Mouse (Mus musculus): Measurements from ENCODE around the gene Tcirg1. TPM values are rescaled to one million over a fixed set of nuclear protein-coding genes. Genes with fewer than 3 reads are reported as not detected.

Gene Tcirg1
- polyA plus RNA-seq (2012; rRNA removed) = 87.5 and 103 TPM in 2 replicates

GRCm38 (mm10) chr19:3906795-3907786 lies at the start of gene Tcirg1:
Gene Tcirg1 (minus strand): TSS chr19:3907133.

GRCm38 (mm10) chr19:3935032-3935895 lies 28.3 kb upstream of the Tcirg1 start, which contains the start of gene Unc93b1:
Gene Unc93b1 (plus strand): TSS chr19:3935186.

GRCm38 (mm10) chr19:3929211-3929941 lies 22.4 kb upstream of the Tcirg1 start, which contains the start of gene Aldh3b1:
Gene Aldh3b1 (minus strand): TSS chr19:3929808.

GRCm38 (mm10) chr19:3912337-3913204 lies 5.6 kb upstream of the Tcirg1 start, which contains the start of gene Ndufs8:
Gene Ndufs8 (minus strand): TSS chr19:3912774.

GRCm38 (mm10) chr19:3851502-3851962 lies 55.4 kb downstream of the Tcirg1 start, which contains the start of gene Chka:
Gene Chka (plus strand): TSS chr19:3851773.

Other genes with a start within 250 kb of the Tcirg1 start
- 8.4 and 11.5 TPM in 2 replicates for gene Lrp5, start 220.6 kb downstream of the Tcirg1 start, polyA plus RNA-seq (2012; rRNA removed)
- 27.1 and 30.3 TPM in 2 replicates for gene 1810055G02Rik, start 198.8 kb downstream of the Tcirg1 start, polyA plus RNA-seq (2012; rRNA removed)
- gene Kmt5b, start 139.7 kb downstream of the Tcirg1 start, polyA plus RNA-seq (2012; rRNA removed) = 7.2 and 7.8 TPM in 2 replicates
- 36.1 and 46.3 TPM in 2 replicates for gene Chka, start 55.4 kb downstream of the Tcirg1 start, polyA plus RNA-seq (2012; rRNA removed)
- 113 and 118 TPM in 2 replicates for gene Ndufs8, start 5.6 kb upstream of the Tcirg1 start, polyA plus RNA-seq (2012; rRNA removed)
- gene Aldh3b1, start 22.7 kb upstream of the Tcirg1 start, polyA plus RNA-seq (2012; rRNA removed) = 9.4 and 9.6 TPM in 2 replicates
- gene Unc93b1, start 28.1 kb upstream of the Tcirg1 start, polyA plus RNA-seq (2012; rRNA removed) = 56.6 and 56.7 TPM in 2 replicates
- 0.14 and 0.28 TPM in 2 replicates for gene Aldh3b3, start 51.5 kb upstream of the Tcirg1 start, polyA plus RNA-seq (2012; rRNA removed)
- 0.11 and 0.17 TPM in 2 replicates for gene Aldh3b2, start 65.2 kb upstream of the Tcirg1 start, polyA plus RNA-seq (2012; rRNA removed)
- 11.6 and 14.0 TPM in 2 replicates for gene Acy3, start 79.4 kb upstream of the Tcirg1 start, polyA plus RNA-seq (2012; rRNA removed)
- gene Tbx10, start 85.6 kb upstream of the Tcirg1 start, polyA plus RNA-seq (2012; rRNA removed) = not detected in 2 replicates
- 2.2 and 2.5 TPM in 2 replicates for gene Nudt8, start 93.4 kb upstream of the Tcirg1 start, polyA plus RNA-seq (2012; rRNA removed)
- 0.61 and 0.75 TPM in 2 replicates for gene Gm49405, start 93.5 kb upstream of the Tcirg1 start, polyA plus RNA-seq (2012; rRNA removed)
- 1.7 and 2.2 TPM in 2 replicates for gene Doc2g, start 96.2 kb upstream of the Tcirg1 start, polyA plus RNA-seq (2012; rRNA removed)
- gene Ndufv1, start 105.7 kb upstream of the Tcirg1 start, polyA plus RNA-seq (2012; rRNA removed) = 80.0 and 84.9 TPM in 2 replicates
- 320 and 356 TPM in 2 replicates for gene Gstp1, start 130.9 kb upstream of the Tcirg1 start, polyA plus RNA-seq (2012; rRNA removed)
- 5.6 and 7.9 TPM in 2 replicates for gene Gstp2, start 138.9 kb upstream of the Tcirg1 start, polyA plus RNA-seq (2012; rRNA removed)
- gene Gstp3, start 152.4 kb upstream of the Tcirg1 start, polyA plus RNA-seq (2012; rRNA removed) = 225 and 276 TPM in 2 replicates
- gene Cabp2, start 174.4 kb upstream of the Tcirg1 start, polyA plus RNA-seq (2012; rRNA removed) = 0.32 and 0.84 TPM in 2 replicates
- gene Cdk2ap2, start 190.0 kb upstream of the Tcirg1 start, polyA plus RNA-seq (2012; rRNA removed) = 72.2 and 73.8 TPM in 2 replicates
- 13.3 and 16.3 TPM in 2 replicates for gene Pitpnm1, start 192.9 kb upstream of the Tcirg1 start, polyA plus RNA-seq (2012; rRNA removed)
- 35.5 and 43.9 TPM in 2 replicates for gene Aip, start 218.7 kb upstream of the Tcirg1 start, polyA plus RNA-seq (2012; rRNA removed)
- not detected in 2 replicates for gene Gpr152, start 232.7 kb upstream of the Tcirg1 start, polyA plus RNA-seq (2012; rRNA removed)
- 0.22 and 0.31 TPM in 2 replicates for gene Cabp4, start 236.9 kb upstream of the Tcirg1 start, polyA plus RNA-seq (2012; rRNA removed)
- gene Coro1b, start 241.5 kb upstream of the Tcirg1 start, polyA plus RNA-seq (2012; rRNA removed) = 80.4 and 82.0 TPM in 2 replicates
- gene Ptprcap, start 246.5 kb upstream of the Tcirg1 start, polyA plus RNA-seq (2012; rRNA removed) = 21.9 and 27.1 TPM in 2 replicates

All from liver, embryonic 18 days (tissue).